Mouse (Mus musculus): ENCODE measurements around the gene Calm4.

DNA sequence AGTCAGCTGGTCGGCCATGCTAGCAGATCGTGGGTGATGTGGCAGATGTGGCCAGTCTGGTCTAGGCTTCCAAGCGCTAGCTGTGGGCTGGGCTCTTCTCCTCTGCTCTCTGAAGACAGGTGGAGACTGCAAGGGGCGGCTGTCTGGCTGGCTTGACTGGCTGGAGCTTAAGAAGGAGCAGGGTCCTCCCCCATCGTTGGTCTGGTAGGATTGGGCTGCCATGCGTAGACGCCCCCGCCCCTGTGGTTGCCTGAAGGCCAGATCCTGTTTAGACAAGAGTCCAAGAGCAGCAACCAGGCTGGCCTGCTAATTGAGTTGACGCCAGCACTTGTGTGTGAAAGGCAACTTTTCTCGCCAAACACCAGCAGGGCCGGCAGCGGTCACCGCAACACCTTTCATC is 33.4 kb upstream of the Calm4 start, which contains the start of gene Calml3:
- TF ChIP-seq GATA1 (IDR thresholded peaks at IDR 0.05; ENCODE audit: borderline replicate concordance, low read length) (no peak), FLI1 (IDR thresholded peaks at IDR 0.05; ENCODE audit: low read length) (no peak)

All from megakaryocyte, embryonic 14.5 days (primary cell).